Mouse (Mus musculus): ENCODE results near the gene Sez6l. TPM values are rescaled to one million over a fixed set of nuclear protein-coding genes. Genes with fewer than 3 reads are reported as not detected.

The Sez6l gene
- polyA plus RNA-seq, 1 experiment = 0.23 TPM

DNA sequence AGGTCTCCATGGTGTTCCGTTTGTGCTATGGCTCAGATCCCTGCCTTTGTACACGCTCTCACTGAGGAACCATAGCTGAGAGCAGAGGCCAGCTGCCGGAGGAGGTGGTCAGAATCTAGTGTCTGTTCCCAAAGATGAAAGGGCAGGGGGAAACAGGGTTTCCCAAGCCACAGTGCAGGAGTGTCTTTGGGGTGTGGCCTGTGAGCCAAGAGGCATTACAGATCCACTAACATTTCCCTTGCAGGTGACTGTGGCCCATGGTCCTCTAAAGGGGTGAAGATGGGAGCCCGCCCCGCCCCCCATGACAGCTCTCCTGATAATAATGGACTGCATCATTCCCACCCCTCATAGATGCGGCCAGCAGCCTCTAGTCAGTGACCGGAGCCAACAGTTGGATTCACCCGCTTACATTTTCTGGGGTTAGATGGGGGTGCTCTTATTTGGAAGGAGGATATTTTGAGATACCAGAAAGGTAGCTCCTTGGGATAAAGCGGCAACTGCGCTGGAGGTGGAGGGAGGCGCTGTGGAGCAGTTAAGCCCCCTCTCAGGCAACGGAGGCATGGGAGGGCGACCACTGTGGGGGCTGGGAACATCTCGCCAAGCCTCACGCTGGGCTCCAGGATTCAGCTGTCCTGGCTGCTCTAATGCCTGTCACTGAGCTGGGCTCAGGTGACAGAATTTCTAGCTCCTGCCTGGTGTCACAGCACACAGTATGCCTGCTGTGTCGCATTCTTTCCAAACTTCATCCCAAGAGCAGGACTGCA, 43.5 kb downstream of the Sez6l start:
- DNase-seq (ENCODE audit: low spot score) = no peak

DNA sequence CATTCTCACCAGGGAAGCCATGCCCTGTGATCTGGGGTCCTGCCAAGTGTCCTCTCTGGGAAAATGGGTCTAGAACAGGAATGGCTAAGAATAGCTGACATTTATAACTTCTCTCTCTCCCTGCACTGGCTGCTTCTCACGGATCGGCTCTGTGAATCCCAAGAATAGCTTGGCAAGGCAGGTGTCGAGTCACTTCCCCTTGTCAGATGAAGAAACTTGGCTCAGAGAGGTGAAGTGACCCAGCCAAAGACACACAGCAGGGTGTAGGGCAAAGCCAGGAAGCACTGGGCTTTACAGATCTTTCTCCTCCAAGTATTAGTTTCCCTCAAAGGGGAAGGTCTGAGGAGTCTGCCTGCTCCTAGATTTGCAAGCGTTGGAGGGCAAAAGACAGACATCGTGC, 44.1 kb downstream of the Sez6l start:
- no peak for DNase-seq (ENCODE audit: low spot score)

DNA sequence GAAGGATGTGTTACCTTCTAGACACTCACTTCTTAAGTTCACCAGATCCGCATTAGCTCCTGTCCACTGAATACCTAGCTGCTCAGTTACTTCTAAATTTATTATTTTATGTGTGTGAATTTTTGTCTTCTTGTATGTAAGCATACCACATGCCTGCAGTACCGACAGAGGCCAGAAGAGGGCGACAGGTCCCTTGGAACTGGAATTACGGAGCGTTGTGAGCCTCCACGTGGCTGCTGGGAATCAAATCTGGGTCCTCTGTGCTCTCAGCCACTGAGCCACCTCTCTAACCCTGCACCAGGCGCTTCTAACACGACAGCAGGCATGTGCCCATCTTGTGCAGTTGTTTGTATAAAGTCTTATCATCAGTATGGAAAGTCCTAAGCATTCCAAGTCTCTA, 44.8 kb downstream of the Sez6l start:
- DNase-seq (ENCODE audit: low spot score) = no peak

DNA sequence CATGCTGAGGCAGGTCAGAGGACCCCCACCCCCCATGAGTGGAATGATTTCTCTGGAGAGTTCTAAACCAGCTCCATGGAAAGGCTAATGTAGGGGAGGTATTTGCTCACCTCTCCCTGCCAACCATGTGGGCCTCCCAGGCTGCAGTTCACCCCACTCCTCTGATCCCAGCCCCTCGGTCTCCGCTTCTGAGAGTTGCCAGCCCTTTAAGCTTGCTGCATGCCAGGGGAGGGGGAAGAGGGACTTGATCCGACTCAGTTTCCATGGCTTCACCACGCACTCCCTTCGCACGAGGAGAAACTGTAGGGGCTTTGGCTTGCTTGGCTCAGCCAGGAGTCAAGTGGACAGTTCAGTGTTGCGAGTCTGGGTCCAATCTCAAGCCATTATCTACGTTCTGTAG, 45.9 kb downstream of the Sez6l start:
- DNase-seq (ENCODE audit: low spot score) = no peak

DNA sequence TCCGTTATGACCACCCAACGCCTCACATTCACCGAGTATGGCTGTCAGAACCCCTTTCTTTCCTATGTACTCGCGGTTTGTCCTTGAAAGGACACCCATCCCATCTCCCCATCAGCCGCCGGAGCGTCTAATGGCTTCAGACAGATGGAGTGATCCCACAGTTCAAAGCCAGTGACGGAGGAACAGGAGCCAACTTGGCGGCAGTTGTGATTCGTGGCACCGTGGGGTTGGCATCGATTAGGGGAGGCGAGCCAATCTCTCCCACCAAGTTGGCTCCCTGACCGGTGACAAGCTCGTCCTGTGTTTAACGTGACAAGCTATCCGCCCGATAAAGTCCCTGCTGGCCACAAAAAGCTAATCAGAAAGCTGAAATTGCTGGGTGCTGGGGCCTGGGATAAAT, 50.0 kb downstream of the Sez6l start:
- DNase-seq (ENCODE audit: low spot score) = no peak

DNA sequence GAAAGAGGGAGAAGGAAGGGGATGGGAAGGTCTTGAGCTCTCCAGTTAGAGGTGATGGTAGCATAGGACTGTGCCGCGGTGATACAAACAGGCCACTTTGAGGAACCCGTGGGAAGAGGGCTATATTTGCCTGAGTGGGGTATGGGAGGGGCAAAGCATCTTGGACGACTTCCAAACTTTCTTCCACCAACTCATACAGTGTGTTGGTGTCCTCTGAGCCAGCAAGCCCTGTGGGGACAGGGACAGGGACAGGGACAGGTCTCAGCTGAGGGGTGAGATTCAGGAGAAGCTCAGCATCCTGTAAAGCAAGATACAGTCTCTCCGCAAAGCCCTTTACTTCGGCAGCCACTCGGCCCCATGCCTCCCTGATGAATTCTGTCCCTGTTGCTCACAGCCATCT, 50.5 kb downstream of the Sez6l start:
- no peak for DNase-seq (ENCODE audit: low spot score)

DNA sequence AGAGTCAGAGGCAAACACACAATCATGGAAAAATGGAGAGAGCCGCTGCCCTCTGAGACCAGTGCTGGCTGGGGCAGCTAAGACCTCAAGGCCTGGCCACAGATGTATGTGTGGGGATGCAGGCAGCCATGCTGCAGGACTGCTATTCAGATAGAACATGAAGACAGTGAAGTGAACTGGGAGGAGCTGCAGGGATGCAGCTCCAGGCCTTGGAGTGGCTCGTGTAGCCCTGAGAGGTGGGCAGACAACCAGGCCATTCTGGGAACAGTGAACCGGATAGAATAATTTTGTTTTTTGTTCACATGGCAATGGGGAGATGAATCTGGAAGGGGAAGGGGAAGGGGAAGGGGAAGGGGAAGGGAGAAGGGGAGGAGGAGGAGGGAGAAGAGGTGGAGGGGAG, 51.0 kb downstream of the Sez6l start:
- DNase-seq (ENCODE audit: low spot score) = no peak

DNA sequence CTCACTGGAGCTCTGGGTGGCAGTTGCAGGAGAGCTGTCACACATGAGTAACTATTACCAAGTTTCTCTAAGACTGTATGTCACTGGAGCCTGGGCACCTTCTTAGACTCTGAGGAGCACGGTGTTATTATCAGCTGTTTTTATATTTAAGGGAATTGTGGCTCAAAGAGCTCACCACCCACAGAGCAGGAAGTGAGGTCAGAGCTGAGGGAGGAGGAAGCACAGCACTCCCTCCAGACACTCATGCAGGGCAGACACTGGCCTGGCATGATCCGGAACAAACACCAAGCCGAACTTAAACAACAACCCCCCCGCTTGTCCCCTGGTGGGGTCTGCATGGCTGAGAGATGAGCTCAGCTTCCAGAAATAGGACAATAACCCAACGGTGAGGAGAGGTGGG, 51.7 kb downstream of the Sez6l start:
- DNase-seq (ENCODE audit: low spot score) = no peak

DNA sequence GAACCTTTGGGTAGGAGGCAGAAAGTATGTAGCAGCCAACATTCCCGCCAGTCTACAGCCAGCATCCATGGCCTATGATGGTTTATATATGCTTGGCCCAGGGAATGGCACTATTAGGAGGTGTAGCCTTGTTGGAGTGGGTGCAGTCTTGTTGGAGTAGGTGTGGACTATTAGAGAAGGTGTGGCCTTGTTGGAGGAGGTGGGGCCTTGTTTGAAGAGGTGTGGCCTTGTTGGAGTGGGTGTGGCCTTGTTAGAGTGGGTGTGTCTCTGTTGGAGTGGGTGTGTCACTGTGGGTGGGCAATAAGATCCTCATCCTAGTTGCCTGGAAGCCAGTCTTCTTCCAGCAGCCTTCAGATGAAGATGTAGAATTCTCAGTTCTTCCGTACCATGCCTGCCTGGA, 53.2 kb downstream of the Sez6l start:
- DNase-seq (ENCODE audit: low spot score) = no peak

DNA sequence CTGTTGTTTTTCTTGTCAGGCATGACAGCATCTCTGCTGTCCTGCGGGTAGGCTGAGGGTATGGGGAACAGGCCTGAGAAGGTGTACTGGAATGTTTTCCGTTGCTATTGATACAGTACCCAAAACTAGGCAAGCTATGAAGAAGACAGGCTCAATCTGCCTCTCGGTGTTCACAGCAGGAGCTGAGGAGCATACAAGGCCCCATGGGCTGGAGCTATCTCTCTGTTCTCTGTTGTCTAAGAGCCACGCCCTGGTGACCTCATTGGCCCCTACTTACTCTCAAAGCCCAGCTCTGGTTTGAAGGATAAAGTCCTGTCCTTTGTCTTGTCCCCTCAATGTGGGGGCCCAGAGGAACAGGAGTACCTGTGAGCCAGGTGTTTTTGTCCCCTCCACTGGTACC, 53.7 kb downstream of the Sez6l start:
- no peak for DNase-seq (ENCODE audit: low spot score)

DNA sequence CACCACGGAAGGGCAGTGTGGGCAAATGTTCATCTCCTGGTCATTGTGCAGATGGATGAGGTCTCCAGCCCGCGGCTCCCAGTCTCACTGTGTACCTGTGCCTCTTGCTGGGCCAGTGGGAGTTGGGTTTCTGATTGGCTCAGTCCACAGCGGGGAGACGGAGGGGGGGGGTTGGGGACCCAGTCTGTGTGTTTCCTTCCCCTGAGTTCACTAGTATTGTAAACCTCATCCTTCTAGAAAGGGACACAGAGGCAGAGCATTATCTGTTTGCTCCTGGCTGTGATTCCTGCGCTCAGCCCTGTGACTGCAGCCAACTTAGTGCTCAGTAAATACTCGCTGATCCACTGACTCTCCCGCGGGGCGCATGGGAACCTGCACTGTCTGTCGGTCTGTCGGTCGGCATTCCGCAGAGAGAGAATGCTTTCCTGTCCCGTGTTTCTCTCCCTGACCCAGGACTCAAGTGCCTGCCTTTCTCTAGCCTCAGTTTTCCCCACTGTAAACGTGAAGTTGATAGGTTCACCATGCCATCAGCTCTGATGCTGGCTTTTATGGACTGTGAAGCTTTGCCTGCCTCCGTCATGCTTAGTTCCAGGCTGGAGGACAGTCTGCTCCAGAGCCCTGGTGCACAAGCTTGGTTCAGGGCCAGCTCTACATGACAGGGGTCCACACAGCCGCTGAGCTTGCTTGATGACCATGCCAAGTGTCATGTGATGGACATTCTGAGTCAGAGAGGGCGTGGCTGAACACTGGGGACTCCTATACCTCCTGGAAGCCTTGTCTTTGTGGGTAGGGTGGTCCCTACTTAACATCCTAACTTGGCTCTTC, 55.1 kb downstream of the Sez6l start:
- DNase-seq (ENCODE audit: low spot score) = no peak

DNA sequence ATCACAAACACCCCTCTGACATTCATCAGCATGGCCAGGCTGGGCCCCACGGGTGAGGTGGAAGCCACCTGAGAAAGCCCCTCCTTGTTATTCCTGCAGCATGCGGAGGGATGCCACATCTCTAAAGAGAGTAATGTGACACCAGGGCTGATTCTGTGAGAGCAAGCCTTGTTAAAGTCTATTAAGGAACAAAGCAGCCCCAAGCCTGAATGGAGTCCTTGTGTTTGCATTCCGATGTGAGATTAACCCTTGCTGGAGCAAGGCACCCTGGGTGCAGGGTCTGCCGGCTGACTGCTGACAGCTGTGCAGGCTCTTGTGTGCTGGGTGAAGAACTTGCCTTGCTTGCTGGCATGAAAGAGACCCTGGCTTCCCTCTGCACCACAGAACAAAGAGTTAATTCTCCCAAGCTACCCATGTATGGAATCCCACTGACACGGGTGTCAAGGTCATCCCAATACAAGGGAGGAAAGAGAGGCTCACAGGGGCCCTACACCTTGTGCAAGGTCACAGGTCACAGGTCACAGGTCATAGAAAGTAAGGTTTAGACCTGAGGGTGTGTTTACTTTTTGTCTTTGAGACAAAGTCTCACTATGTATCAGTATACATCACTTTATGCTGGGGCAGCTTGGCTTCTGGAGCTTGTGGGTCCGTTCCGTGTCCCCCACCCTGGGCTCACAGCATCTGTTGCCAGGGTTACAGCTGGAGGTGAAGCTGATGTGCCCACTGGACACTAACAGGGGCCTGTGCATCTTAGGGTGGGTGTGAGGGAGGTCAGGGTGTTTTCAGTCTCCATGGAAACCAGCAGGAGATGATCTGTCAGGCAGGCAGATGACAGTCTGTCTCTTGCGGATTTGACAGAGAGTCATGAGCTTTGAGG, 55.9 kb downstream of the Sez6l start:
- DNase-seq (ENCODE audit: low spot score) = no peak

DNA sequence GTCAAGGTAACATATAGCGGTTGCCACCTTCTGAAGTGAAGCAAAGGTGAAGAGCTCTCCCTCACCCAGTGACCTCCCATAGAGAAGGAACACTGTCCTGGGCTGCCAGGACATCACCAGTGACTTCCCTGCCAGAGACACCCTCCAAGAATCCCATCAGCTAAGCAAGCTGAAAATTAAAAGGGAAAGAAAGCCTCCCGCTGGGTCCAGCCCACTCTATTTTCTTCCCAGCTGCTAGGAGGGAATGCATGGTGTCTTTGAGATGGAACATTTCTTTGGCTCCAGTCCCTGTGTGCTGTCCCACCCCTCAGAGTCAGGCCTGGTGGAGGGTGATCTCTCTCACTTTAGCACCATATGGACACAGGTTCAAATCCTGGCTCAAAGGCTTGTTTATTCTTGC, 58.2 kb downstream of the Sez6l start:
- DNase-seq (ENCODE audit: low spot score) = no peak

DNA sequence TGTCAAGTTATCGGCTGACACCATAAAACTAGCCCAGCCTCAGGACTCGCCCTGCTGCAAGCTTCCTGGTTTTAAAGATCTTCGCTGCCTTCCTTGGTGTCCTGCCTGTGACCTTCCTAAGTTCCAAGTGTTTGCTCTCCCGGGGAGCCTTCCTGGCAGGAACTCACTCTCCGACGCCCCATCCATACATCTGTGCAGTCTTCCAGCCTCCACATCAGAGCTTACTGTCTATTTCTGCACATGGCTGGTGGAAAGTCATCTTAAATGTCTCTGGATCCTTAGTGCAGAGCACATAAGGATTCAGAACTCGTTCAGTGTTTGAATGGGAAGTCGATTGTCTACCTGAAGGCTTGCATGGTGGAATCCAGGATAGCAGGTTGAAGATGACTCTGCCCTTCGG, 59.5 kb downstream of the Sez6l start:
- no peak for DNase-seq (ENCODE audit: low spot score)

DNA sequence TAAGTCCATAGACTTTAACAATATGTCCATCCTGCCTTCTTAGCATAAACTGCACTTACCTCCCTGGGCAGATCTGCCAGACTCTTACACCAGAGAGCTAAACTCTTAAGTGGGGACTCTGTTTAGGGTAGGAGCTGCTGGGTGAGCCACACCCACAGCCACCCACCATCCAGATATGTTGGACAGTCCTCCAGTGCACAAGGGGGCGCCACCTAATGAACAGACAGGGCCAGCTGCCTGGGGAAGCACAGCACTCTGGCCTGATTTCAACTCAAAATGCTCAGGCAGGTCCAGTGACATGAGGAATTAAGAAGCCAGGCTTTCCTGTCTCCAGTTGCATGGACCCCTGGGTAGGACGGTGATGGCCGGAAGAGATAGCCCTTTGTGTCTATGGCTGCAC, 60.5 kb downstream of the Sez6l start:
- DNase-seq (ENCODE audit: low spot score) = no peak

DNA sequence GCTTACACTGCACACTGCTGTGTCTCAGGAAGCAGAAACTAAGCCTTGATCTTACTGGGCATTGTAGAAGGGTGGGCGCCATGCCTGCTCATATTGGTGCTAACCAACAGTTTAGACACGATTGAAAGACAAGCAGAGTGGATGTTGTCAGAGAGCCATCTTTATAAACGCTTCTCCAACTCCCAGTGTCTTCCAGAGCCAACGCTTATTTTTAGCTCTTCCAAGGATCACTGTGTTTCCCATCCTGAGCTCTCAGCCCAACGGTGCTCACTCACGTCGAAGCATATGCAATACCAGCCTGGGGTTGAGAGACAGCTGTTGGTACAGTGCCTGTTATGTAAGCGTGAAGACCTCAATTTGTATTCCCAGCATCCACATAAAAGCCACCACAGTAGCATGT, 66.6 kb downstream of the Sez6l start:
- DNase-seq (ENCODE audit: low spot score) = no peak

DNA sequence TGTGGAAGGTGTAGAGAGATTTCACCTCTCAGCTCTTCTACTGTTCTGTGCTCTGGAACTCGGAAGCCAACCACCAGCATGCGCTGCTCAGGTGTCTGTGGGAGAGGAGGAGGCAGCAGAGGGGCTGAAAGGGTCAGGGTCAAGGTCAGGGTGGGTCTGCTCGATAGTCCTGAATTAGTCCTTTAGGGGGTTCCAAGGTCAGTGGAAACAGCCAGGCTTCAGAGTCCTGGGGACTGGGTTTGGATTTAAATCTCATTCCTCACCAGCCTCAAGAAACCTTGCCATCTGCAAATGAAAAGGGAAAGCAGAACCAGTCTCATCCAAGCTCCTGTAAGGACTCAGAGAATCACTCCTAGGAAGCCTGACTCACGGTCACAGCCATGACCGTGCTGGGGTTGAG, 67.1 kb downstream of the Sez6l start:
- DNase-seq (ENCODE audit: low spot score) = no peak

DNA sequence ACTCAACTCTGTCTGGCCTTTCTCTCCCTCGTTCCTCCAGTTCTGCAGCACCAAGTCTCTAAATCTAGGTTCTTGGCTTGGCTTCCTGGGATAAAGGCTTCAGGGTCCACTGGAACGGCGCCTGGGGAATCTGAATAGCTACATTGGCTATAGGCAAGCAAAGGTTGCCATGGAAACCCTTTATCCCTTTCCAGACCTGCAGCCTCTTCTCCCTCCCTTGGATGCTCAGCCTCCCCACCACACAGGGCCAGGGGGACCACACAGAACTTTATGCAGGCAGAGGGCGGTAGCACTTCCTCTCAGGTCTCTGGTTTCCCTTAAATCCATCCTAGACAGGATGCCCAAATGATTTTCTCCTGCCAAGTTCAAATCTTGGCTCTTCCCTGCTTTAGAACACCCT, 71.4 kb downstream of the Sez6l start:
- no peak for DNase-seq (ENCODE audit: low spot score)

DNA sequence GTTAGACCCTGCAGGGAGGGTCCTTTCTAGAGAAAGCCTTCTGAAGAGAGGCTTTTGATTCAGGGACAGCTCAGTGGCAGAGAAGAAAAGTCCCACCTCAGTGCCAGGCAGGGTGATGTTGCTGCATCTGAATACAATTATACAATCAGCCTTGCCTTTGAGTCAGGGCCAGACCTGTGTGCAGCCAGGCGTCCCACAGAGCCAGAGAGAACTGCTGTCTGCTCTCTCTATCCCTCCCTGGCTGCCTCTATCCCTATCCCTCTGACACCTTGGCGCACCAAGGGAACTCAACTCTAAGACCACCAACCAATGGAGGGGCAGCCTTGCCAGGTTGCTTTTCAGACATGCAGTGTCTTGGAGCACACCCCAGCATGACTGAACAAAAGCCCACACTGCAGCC, 75.6 kb downstream of the Sez6l start:
- DNase-seq (ENCODE audit: low spot score) = no peak

DNA sequence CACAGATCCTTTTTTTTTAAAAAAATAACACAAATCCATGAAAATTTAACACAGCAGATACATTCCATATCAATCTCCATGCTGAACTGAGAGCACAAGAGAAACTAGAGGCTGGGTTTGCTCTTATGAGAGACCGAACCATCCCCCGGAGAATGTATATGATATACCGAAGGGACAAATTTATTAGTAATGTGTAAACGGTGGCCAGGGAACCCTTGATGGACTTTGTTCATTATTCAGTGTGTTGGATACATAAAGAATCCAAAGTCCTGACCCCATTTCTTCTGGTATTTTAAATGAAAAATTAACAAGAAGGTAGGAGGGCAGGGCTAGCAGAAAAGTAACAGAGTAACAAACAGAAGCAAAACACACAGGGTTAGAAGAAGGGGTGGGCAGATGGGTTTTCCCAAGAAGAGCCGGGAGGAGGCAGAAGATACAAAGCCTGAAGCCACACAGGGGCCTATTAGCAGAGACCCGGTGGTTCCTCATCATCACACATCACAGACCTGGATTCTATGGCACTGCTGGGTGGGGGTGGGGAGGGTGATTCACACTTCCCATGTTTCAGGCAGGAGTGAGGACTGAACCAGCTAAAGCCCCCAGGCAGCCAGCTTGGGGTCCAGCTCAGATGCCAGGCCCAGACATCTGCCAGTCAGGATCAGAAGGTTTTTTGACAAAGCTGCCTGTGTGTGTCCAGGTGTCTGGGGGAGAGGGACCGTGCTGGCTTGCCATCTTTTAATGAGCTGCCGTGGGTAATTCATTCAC, 76.9 kb downstream of the Sez6l start:
- no peak for DNase-seq (ENCODE audit: low spot score)

Data from urinary bladder, adult 2 months (tissue).